Mouse (Mus musculus) olfactory bulb, adult 2 months (tissue): ENCODE measurements around the gene Zfp706.

Experiments used
- CTCF ChIP-seq: fragments of 200-500 bp; IDR thresholded peaks from 2 replicates; pipeline ENCODE4 v1.5.1; 2012; ENCODE audit warnings: low read depth, mild to moderate bottlenecking, low read length, moderate library complexity; ENCODE audit not compliant: insufficient read depth
- POLR2A ChIP-seq: fragments of 200-500 bp; IDR thresholded peaks from 2 replicates; pipeline ENCODE4 v1.6.1; 2012; ENCODE audit warnings: mild to moderate bottlenecking, low read depth, low read length, moderate library complexity; ENCODE audit not compliant: insufficient read depth

- no peak for TF ChIP-seq CTCF
- TF ChIP-seq POLR2A: no peak
Measured at GRCm38 (mm10) chr15:36956221-36956620, 51.4 kb downstream of the Zfp706 start.
